Mouse (Mus musculus) bone marrow macrophage, adult 2 months (primary cell): ENCODE data around the gene Srbd1. TPM values are rescaled to one million over a fixed set of nuclear protein-coding genes. Genes with fewer than 3 reads are reported as not detected.

Source experiments
- H3K27ac ChIP-seq: 2 replicates; pipeline ENCODE4 v1.5.1; 2012; ENCODE audit warnings: low read depth, low read length; ENCODE audit not compliant: insufficient read depth
- H3K4me1 ChIP-seq: 2 replicates; pipeline ENCODE4 v1.6.1; 2012; ENCODE audit warnings: low read length; ENCODE audit not compliant: control insufficient read depth, insufficient read depth
- H3K4me3 ChIP-seq: 2 replicates; pipeline ENCODE4 v1.5.1; 2012; ENCODE audit warnings: mild to moderate bottlenecking, low read length, moderate library complexity; ENCODE audit not compliant: insufficient read depth
- CTCF ChIP-seq: IDR thresholded peaks from 2 replicates; pipeline ENCODE4 v1.5.1; 2012; ENCODE audit warnings: low read depth, mild to moderate bottlenecking, low read length, moderate library complexity
- POLR2A ChIP-seq: IDR thresholded peaks from 2 replicates; pipeline ENCODE4 v1.6.1; 2012; ENCODE audit warnings: mild to moderate bottlenecking, low read depth, low read length, borderline replicate concordance
- polyA plus RNA-seq: library from polyadenylated mRNA; stranded (reverse); fragments of >200 nt; gene quantifications from 2 replicates; pipeline ENCODE4 v1.2.4, GENCODE M21; 2012; ENCODE audit not compliant: missing spikeins, insufficient read depth, insufficient read length

Gene Srbd1
- polyA plus RNA-seq, 1 experiment, result 8.9 TPM

DNA sequence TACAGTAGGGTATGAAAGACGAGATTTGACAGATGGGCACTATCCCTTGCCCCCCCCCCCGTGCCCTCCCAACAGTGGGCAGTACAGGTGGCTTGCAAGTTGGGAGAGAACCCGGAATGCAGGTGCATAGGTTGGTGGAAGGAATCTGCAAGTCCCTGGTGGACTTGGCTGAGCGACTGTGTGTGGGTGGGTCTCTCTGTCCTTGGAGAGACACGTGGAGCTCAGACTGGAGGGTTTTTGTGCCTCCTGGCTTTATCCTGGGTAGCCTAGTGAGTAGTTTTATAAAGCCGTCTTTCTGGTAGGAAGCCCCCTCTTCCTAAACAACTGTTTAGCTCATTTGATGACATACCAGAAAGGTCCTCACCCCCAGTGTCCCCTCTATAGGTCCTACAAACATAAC lies 24.1 kb upstream of the Srbd1 start:
- H3K4me3 ChIP-seq, result no peak overlapping the region
- no peak overlapping the region for H3K27ac ChIP-seq
- H3K4me1 ChIP-seq, result peaks cover 11% of the 10 kb centered on the region; the same call in 1 of the 2 replicates
- no peak for TF ChIP-seq CTCF
- TF ChIP-seq POLR2A, result no peak

DNA sequence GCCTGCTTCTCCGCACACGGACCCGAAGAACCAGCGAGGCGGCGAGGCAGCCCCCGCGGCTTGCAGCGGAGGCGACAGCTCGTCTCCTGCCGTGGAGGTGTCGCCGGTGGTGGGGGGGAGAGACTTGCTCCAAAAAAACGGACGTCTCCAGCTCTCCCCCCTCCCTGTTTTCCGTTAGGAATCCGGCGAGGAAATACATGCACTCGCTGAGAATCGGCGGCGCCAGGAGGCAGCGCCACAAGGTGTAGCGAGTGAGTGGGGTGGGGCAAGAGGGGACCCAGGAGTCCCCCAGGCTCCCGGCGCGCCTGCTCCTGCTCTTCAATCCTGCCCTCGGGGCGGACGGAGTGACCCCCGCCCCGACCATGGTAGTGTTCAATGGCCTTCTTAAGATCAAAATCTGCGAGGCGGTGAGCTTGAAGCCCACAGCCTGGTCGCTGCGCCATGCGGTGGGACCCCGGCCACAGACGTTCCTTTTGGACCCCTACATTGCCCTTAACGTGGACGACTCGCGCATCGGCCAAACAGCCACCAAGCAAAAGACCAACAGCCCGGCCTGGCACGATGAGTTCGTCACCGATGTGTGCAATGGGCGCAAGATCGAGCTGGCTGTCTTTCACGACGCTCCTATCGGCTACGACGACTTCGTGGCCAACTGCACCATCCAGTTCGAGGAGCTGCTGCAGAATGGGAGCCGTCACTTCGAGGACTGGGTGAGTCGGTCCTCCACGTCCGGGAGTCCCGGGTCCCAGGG lies 23.4 kb upstream of the Srbd1 start:
- Histone ChIP-seq H3K4me3 (peak overlapping the region; percentile 83), H3K27ac (no peak overlapping the region), H3K4me1 (peaks cover 11% of the 10 kb centered on the region; the same call in 1 of the 2 replicates)
- no peak for TF ChIP-seq POLR2A
- no peak for TF ChIP-seq CTCF

DNA sequence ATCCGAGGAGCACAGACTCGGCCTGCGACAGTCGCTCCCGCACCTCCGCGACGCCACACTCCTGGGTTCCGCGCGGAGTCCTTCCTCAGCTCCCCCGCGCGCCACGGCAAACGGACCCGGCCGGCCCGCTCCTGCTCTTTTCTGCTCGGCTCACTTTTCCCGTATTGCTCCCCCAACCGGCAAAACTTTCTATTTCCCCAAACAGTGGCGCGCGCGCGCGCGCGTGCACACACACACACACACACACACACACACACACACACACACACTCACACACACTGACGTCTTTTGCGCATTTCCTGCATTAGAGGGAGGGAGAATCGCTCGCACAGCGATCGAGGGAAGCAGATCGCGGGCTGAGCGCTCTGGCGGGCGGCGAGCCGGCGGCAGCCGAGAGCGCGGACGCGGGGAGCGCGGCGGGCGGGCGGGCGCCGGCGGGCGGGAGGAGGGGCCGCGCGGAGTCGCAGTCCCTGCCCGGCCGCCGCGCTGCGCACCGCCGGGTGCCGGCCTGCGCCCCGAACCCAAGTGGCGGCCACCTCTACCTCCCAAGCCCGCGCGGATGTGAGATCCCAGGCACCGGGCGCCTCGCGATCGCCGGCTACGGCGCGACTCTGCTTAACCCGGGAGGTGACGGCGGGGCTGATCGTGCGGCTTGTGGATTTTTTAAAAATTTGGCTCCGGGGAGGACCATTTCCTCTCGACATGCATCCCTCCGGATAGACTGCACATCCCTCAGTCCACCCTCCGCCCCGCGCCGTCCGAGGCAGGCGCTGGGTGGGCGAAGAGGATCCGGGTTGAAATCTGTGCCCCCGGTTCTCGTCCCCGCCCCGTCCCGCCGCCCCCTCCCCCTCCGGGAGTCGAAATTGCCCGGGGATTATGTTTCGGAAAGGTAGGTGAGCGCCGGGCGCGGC lies 22.6 kb upstream of the Srbd1 start, which contains the start of gene Prkce:
TSS of gene Prkce (plus strand) at position 466 of the 911 bp plus-strand sequence.
- Histone ChIP-seq H3K27ac (peak within 1 kb of the TSS; percentile 46), H3K4me3 (peak within 1 kb of the TSS; percentile 83), H3K4me1 (peaks cover 11% of the 10 kb centered on the region; the same call in 1 of the 2 replicates)
- TF ChIP-seq CTCF (no peak), POLR2A (no peak)

DNA sequence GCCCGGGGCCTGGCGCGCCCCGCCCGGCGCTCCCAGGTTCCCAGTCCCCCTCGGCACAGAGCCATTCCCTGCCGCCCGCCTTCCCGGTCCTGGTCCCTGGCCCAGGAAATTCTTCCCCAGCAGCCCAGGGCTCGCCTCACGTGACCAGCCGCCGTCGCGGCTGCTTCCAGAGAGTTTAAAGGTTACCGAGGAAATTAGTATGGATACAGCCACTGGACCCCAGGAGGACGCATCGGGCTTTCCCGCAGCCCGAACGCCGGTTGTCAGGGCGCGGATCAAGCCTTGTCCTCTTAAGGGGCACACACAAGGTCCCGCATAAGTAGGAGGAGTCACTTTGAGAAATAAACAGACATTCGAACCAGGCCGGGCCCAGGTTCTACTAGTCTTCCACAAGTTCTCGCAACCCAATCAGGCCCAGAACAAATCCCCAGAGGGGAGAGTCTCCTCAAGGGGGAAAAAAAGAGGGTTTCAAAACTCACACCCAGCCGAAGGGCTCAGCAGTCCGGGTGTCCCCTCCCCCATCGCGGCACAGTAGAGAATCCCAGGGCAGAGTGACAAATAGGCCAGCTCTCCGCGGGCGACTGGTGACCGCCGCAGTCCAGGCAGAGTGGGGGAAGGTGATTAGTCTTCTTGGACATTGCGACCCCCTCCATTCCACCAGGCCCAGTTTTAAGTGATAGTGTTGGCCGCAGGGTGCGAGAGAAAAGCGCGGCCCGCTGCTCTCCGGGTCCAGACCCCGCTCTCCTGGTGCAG lies 21.8 kb upstream of the Srbd1 start:
- H3K27ac ChIP-seq, result peak overlapping the region; percentile 46
- H3K4me1 ChIP-seq, result peaks cover 11% of the 10 kb centered on the region; the same call in 1 of the 2 replicates
- peak overlapping the region; percentile 83 for H3K4me3 ChIP-seq
- TF ChIP-seq CTCF (no peak), POLR2A (no peak)

DNA sequence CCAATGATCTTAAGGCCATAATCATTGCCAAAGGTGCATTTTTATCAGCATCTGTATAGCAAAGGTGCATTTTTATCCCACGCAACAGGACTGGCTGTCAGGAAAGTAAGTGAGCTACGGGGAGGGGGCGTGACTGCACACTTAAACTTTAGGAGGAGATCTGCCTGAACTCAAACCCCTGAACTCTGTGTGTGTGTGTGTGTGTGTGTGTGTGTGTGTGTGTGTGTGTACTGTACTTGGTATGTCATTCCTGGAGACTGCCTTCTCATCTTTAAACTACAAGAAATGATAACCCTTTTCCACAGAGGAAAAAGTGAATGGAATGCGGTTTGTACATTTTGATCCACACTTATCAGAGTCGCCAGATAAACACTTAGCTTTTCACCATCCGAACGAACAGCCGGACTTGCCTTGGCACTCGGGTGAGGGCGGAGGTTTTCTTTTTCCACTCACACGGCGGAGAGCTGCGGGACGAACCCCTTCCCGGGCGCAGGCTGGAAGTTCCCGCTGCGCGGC lies 21.1 kb upstream of the Srbd1 start:
- no peak overlapping the region for H3K27ac ChIP-seq
- H3K4me3 ChIP-seq, result peak overlapping the region; percentile 83
- peaks cover 11% of the 10 kb centered on the region; the same call in 1 of the 2 replicates for H3K4me1 ChIP-seq
- no peak for TF ChIP-seq POLR2A
- TF ChIP-seq CTCF, result no peak

DNA sequence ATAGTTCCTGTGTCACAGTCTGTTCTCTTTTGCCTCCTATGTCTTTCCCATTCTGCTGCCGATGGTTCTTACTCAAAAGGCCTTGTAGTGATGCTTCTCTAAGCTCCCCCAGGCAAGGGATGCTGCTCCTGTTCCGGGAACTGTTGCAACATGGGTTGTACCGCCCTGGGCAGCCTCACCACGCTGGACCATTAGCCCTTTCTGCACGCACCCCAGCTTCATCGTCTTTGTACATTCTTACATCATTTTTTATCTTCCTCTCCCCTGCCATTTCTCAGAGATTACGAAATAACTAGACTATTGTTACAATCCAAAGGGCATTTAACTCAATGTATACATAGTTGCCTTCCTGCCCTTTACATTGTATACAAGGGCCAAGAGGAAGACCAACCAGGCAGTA lies 19.4 kb upstream of the Srbd1 start:
- H3K4me1 ChIP-seq, result peaks cover 6% of the 10 kb centered on the region; the same call in 1 of the 2 replicates
- TF ChIP-seq POLR2A, result no peak
- TF ChIP-seq CTCF, result no peak
- H3K4me3 ChIP-seq, result no peak overlapping the region
- H3K27ac ChIP-seq, result no peak overlapping the region

DNA sequence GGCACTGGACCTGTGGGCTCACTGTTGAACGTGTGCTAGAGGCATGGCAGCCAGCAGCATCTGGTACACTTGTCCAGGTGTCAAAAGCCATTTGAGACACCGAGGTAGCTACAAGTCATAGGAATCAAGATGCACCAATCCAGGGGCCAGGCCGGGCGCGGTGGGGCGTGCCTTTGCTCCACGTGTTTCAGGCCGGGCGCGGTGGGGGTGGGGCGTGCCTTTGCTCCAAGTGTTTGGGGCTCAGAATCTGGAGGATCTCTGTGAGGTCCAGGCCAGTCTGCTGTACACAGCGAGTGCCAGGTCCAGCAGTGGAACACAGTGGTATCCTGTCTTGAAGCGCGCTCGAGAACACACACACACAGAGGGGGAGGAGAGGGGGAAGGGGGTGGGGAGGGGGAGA lies 17.7 kb upstream of the Srbd1 start:
- H3K4me3 ChIP-seq, result no peak overlapping the region
- H3K4me1 ChIP-seq, result peaks cover 6% of the 10 kb centered on the region; the same call in 1 of the 2 replicates
- TF ChIP-seq CTCF (no peak), POLR2A (no peak)
- no peak overlapping the region for H3K27ac ChIP-seq

DNA sequence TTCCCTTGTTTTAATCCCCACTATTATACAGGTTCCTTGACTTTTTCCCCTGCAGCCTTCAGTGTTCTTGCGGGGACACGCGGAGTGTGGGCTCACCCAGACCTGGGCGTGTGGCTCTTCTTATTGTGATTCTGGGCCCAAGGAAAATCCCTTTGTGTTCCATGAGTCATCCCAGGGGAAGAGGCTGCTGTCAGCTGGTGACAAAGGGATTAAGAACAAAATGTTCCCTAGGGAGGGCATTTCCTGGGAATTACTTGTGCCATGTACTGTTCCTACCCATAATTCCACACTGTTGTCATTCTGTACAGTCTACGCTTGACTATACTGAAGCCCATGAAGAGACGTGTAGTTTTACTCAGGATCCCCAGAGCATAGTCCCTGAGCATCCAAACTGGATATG lies 12.0 kb upstream of the Srbd1 start:
- H3K4me1 ChIP-seq, result no peaks in the 10 kb centered on the region
- TF ChIP-seq POLR2A, result no peak
- TF ChIP-seq CTCF, result no peak
- H3K27ac ChIP-seq, result no peak overlapping the region
- no peak overlapping the region for H3K4me3 ChIP-seq

DNA sequence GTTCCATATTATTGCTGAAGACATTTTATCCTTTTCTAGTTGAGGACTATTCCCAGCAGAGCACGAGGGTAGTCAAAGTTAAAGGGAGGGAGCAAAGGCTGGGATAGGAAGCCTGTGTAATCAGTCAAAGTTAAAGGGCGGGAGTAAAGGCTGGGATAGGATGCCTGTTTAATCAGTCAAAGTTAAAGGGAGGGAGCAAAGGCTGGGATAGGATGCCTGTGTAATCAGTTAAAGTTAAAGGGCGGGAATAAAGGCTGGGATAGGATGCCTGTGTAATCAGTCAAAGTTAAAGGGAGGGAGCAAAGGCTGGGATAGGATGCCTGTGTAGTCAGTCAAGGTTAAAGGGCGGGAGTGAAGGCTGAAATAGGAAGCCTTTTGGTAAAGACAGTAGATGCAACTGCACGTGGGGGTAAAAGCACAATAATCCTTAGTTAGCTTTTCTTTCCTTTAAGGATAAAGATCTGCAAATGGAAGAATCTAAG lies 5.9 kb upstream of the Srbd1 start:
- Histone ChIP-seq H3K27ac (no peak overlapping the region), H3K4me3 (no peak overlapping the region), H3K4me1 (0 out of 2 replicates have a peak, but pooled peaks cover under 1% of the 10 kb centered on the region)
- TF ChIP-seq POLR2A (no peak), CTCF (no peak)
